Mouse (Mus musculus) lung, adult 2 months (tissue): ENCODE data around the gene Timm17b. TPM values are rescaled to one million over a fixed set of nuclear protein-coding genes. Genes with fewer than 3 reads are reported as not detected.
"Not testable (repeated sequence)": the region's sequence is repeated elsewhere in the genome, so short reads cannot be mapped to it uniquely, and the experiment has no call there.

Experiments
- DNase-seq: peaks from one replicate; pipeline ENCODE4 v3.0.0; 2022
- H3K4me1 ChIP-seq: fragments of 200-500 bp; 2 replicates; pipeline ENCODE4 v1.6.1; 2011; ENCODE audit warnings: low read length; ENCODE audit not compliant: control insufficient read depth, insufficient read depth
- H3K4me3 ChIP-seq: fragments of 200-500 bp; replicated peaks from 2 replicates; pipeline ENCODE3; 2011; ENCODE audit warnings: low read depth, mild to moderate bottlenecking, control low read depth, low read length; ENCODE audit errors: extremely low read depth
- CTCF ChIP-seq: fragments of 200-500 bp; IDR thresholded peaks from 2 replicates; pipeline ENCODE4 v1.5.1; 2011; ENCODE audit warnings: mild to moderate bottlenecking, low read length, control low read depth; ENCODE audit not compliant: insufficient read depth
- POLR2A ChIP-seq: fragments of 200-500 bp; IDR thresholded peaks from 2 replicates; pipeline ENCODE4 v1.6.1; 2011; ENCODE audit warnings: low read depth, mild to moderate bottlenecking, control low read depth, low read length, borderline replicate concordance; ENCODE audit errors: extremely low read depth
- WGBS: fragments of 180-500 bp; shearing (Covaris S2); methylation state at CpG from one replicate; pipeline ENCODE4 v1.1.7; 2018; 5-methylcytosine and 5-hydroxymethylcytosine counted together
- polyA plus RNA-seq: library from polyadenylated mRNA; depleted of rRNA; stranded (reverse); fragments of >200 nt; gene quantifications from 2 replicates; pipeline ENCODE4 v1.2.3, GENCODE M21; 2012

The Timm17b gene
- polyA plus RNA-seq, 1 experiment: 34.7 TPM

DNA sequence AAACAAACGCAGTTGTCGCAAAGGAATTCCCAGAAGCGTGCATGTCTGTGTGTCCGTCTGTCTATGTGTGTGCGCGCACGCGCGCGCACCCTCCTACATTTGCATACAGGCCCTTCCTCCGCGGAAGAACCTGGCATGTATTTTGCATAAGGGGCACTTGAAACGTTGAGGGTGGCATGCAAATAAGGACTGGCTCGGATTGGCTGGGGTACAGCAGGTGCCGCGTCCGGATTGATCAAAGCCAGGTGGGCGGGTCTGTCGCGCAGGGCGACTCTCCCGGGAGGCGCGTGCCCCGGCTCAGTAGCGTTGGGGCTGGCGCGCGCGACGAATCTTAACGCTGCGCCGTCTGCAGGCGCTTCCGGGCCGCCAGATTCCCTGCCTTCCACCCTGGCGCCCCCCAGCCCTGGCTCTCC, 21.1 kb upstream of the Timm17b start, which contains the start of gene Pim2:
Pim2 (plus strand) TSS at position 256 of the 413 bp plus-strand sequence.
- peak; percentile 62 for DNase-seq
- Histone ChIP-seq H3K4me1 (peaks cover 2% of the 10 kb centered on the region), H3K4me3 (peak within 1 kb of the TSS; percentile 63)
- TF ChIP-seq POLR2A: peak; percentile 36; the same call in 1 of the 2 replicates
- no peak for TF ChIP-seq CTCF
- WGBS: 24% methylated on average over 38 of the region's 38 CpGs

DNA sequence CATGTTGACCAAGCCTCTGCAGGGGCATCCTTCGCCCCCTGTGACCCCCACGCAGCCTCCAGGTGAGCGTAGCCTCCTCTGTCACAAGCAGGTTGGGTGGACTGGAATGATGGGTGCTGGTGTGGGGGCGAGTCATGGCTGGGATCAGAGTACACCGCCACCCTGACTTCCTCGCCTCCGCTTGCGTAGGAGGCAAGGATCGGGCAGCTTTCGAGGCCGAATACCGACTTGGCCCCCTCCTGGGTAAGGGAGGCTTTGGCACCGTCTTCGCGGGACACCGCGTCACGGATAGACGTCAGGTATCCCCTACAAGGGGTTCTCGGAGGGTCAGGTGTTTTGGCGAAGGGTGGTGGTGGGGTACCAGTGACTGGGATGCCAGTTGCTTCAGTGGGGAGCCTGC, 20.7 kb upstream of the Timm17b start:
- DNase-seq: peak; percentile 8
- Histone ChIP-seq H3K4me1 (peaks cover 2% of the 10 kb centered on the region), H3K4me3 (peak overlapping the region; percentile 63)
- TF ChIP-seq CTCF (no peak), POLR2A (no peak)
- 38% methylated on average over 21 of the region's 21 CpGs for WGBS

DNA sequence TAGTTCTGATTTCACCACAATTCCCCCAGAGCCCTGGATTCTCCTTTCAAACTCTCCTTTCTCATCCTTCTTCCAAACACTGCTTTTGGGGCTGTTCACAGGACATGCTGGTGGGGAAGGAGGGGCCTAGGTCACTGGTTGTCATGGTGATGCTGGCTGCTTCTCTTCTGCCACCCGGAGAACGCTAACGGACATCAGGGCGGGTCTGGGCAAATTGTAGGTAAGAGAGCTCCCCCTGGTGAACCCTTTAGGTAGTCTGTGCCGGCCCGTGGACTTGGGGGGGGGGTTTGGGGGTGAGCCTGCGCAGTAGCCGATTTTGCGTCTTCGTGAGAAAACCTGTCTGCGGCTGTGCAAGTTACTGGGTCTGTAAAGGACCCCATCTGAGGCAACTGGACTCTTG, 19.3 kb upstream of the Timm17b start:
- Histone ChIP-seq H3K4me3 (peak overlapping the region; percentile 16), H3K4me1 (peaks cover 2% of the 10 kb centered on the region)
- DNase-seq: peak; percentile 25
- TF ChIP-seq POLR2A: no peak
- TF ChIP-seq CTCF: peak; percentile 32
- 21% methylated on average over 11 of the region's 11 CpGs for WGBS

GRCm38 (mm10) chrX:7883841-7884567, 15.2 kb upstream of the Timm17b start, which contains the start of gene Slc35a2:
Gene Slc35a2, plus strand, starts transcription at chrX:7884028.
- no peak for TF ChIP-seq CTCF
- TF ChIP-seq POLR2A: peak; percentile 54; the same call in 1 of the 2 replicates
- H3K4me3 ChIP-seq: peak within 1 kb of the TSS; percentile 75
- H3K4me1 ChIP-seq: peaks cover 2% of the 10 kb centered on the region
- WGBS: 21% methylated on average over 47 of the region's 49 CpGs
- peak; percentile 75 for DNase-seq

GRCm38 (mm10) chrX:7898211-7898610, 946 bp upstream of the Timm17b start:
- 27% methylated on average over 13 of the region's 13 CpGs for WGBS
- no peak for DNase-seq
- no peaks in the 10 kb centered on the region; the same call in 1 of the 2 replicates for H3K4me1 ChIP-seq
- TF ChIP-seq CTCF: no peak
- no peak for TF ChIP-seq POLR2A
- H3K4me3 ChIP-seq: peak overlapping the region; percentile 77

- 84% methylated on average over 5 of the region's 5 CpGs for WGBS
- TF ChIP-seq CTCF: no peak
- no peak for TF ChIP-seq POLR2A
Measured at GRCm38 (mm10) chrX:7904441-7904840, 5.3 kb downstream of the Timm17b start.

GRCm38 (mm10) chrX:7907735-7908134, 8.6 kb downstream of the Timm17b start, which contains the start of gene Gm10491:
Gene Gm10491, minus strand, starts transcription at chrX:7907835.
- TF ChIP-seq POLR2A (no peak), CTCF (no peak)
- no peak for DNase-seq
- H3K4me3 ChIP-seq: no peak within 1 kb of the TSS
- WGBS: 75% methylated on average over 5 of the region's 5 CpGs
- H3K4me1 ChIP-seq: no peaks in the 10 kb centered on the region

More at GRCm38 (mm10) chrX:7904441-7904840, 5.3 kb downstream of the Timm17b start:
- no peaks in the 10 kb centered on the region; the same call in 1 of the 2 replicates for H3K4me1 ChIP-seq
- no peak overlapping the region for H3K4me3 ChIP-seq
- no peak for DNase-seq

- H3K4me1 ChIP-seq, H3K4me3 ChIP-seq, DNase-seq: not testable (repeated sequence)
- WGBS: 89% methylated on average over 4 of the region's 4 CpGs
Measured at GRCm38 (mm10) chrX:7909242-7909641, 10.1 kb downstream of the Timm17b start, which contains the start of gene Gm10490. Gene Gm10490, plus strand, starts transcription at chrX:7909542.

DNA sequence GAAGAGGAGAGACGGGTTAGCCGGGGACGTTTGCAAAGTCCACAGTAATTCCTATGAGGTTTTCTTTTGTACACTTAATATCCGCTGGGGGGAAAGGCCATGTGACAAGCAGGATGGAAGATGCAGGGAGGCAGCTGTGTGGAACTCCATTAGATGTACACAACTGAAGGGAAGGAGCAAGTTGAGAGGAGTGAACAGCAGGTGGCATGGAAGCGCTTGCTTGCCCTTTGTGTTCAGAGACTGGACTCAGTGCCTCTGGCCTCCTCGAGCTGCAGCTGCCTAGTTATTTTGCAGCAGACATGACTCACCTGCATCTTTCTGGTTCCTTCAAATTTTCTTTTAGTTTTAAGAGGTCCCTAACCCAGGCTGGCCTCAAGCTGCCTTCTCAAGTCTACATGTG, 11.3 kb downstream of the Timm17b start:
- 63% methylated on average over 6 of the region's 6 CpGs for WGBS
- TF ChIP-seq POLR2A: no peak
- no peak for TF ChIP-seq CTCF
- DNase-seq: no peak
- H3K4me1 ChIP-seq: no peaks in the 10 kb centered on the region
- no peak overlapping the region for H3K4me3 ChIP-seq

DNA sequence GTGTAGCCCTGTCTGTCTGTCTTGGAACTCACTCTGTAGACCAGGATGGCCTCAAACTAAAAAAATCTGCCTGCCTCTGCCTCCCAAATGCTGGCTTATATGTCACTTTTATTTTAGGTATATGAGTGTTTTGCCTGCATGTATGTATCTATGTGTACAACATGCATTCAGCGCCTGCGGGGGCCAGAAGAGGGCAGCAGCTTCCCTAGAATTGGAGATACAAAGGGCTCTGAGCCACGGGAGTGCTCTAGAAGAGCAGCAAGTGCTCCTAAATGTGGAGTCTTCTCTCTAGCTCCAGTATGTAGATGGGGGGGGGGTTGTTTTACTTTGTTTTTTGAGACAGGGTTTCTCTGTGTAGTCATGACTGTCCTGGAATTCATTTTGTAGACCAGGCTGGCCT, 16.5 kb downstream of the Timm17b start:
- not testable (repeated sequence) for H3K4me3 ChIP-seq, DNase-seq, H3K4me1 ChIP-seq
- WGBS: 37% methylated on average over 3 of the region's 3 CpGs

- DNase-seq: not testable (repeated sequence)
- 60% methylated on average over 6 of the region's 6 CpGs for WGBS
Measured at GRCm38 (mm10) chrX:7917960-7918359, 18.8 kb downstream of the Timm17b start.

More at GRCm38 (mm10) chrX:7917960-7918359, 18.8 kb downstream of the Timm17b start:
- H3K4me3 ChIP-seq, H3K4me1 ChIP-seq: not testable (repeated sequence)
